Mouse (Mus musculus) heart, postnatal 0 days (tissue): ENCODE data around the gene Atp13a3. TPM values are rescaled to one million over a fixed set of nuclear protein-coding genes. Genes with fewer than 3 reads are reported as not detected.

Experiments used
- ATAC-seq: fragments of 200-750 bp; cut with Nextera tagmentation; 2 replicates; pipeline ENCODE4 v1.8.0; 2017; ENCODE audit warnings: low read depth, moderate number of reproducible peaks, moderate library complexity; ENCODE audit not compliant: insufficient read depth
- DNase-seq: peaks from one replicate; pipeline ENCODE4 v3.0.0-alpha.2; 2016; ENCODE audit warnings: low spot score
- H3K27ac ChIP-seq: fragments of 300-500 bp; sonication (generic); 2 replicates; pipeline ENCODE4 v1.5.1; 2014; ENCODE audit warnings: low read depth, mild to moderate bottlenecking
- H3K27me3 ChIP-seq: fragments of 300-500 bp; sonication (generic); 2 replicates; pipeline ENCODE4 v1.6.1; 2014; ENCODE audit warnings: low read length, mixed read lengths; ENCODE audit not compliant: control insufficient read depth, insufficient read depth
- H3K36me3 ChIP-seq: fragments of 300-500 bp; sonication (generic); replicated peaks from 2 replicates; pipeline ENCODE4 v1.6.1; 2014; ENCODE audit warnings: low read length, mixed read lengths; ENCODE audit not compliant: control insufficient read depth, insufficient read depth
- H3K4me1 ChIP-seq: fragments of 300-500 bp; sonication (generic); 2 replicates; pipeline ENCODE4 v1.6.1; 2014; ENCODE audit warnings: antibody characterized with exemption; ENCODE audit not compliant: control insufficient read depth, insufficient read depth
- H3K4me2 ChIP-seq: fragments of 300-500 bp; sonication (generic); 2 replicates; pipeline ENCODE4 v1.6.1; 2014; ENCODE audit warnings: low read depth, mild to moderate bottlenecking, low read length, moderate library complexity
- H3K4me3 ChIP-seq: fragments of 300-500 bp; sonication (generic); 2 replicates; pipeline ENCODE4 v1.5.1; 2014; ENCODE audit warnings: low read depth, low read length
- H3K9ac ChIP-seq: fragments of 300-500 bp; sonication (generic); replicated peaks from 2 replicates; pipeline ENCODE4 v1.6.1; 2014; ENCODE audit warnings: low read depth, low read length, mixed read lengths
- H3K9me3 ChIP-seq: fragments of 300-500 bp; sonication (generic); replicated peaks from 2 replicates; pipeline ENCODE4 v1.6.1; 2016; ENCODE audit warnings: low read length; ENCODE audit not compliant: control insufficient read depth
- CTCF ChIP-seq: IDR thresholded peaks from 2 replicates; pipeline ENCODE4 v1.5.1; 2016; ENCODE audit warnings: antibody characterized with exemption, control low read depth, low read depth
- EP300 ChIP-seq: IDR thresholded peaks from 2 replicates; pipeline ENCODE4 v1.6.1; 2016; ENCODE audit warnings: antibody characterized with exemption, low read depth
- WGBS: fragments of 180-500 bp; shearing (Covaris S2); extraction: QIAGEN DNeasy Blood & Tissue Kit; methylation state at CpG from one replicate; pipeline ENCODE4 v1.1.7; 2014; 5-methylcytosine and 5-hydroxymethylcytosine counted together
- polyA plus RNA-seq: library from polyadenylated mRNA; unstranded; fragments of >200 nt; fragmentation: Nextera tagmentation; extraction: Ambion mirVana; gene quantifications from 2 replicates; pipeline ENCODE4 v1.2.1, GENCODE M21; 2015
- total RNA-seq: library from RNA; depleted of rRNA; stranded (reverse); fragments of >200 nt; gene quantifications from 2 replicates; pipeline ENCODE4 v1.2.3, GENCODE M21; 2014; ENCODE audit warnings: low replicate concordance

Gene Atp13a3
- total and polyA plus RNA-seq, 2 experiments from 2014 or later = 4.5 to 27.1 TPM

GRCm38 (mm10) chr16:30275558-30276340 is 130.0 kb downstream of the Atp13a3 start:
- 58% methylated on average over 15 of the region's 15 CpGs for WGBS
- no peak for TF ChIP-seq CTCF
- no peak for TF ChIP-seq EP300
- Histone ChIP-seq H3K4me3 (no peak overlapping the region), H3K4me1 (peaks cover 7% of the 10 kb centered on the region; the same call in 1 of the 2 replicates), H3K9me3 (no peaks in the 10 kb centered on the region), H3K36me3 (no peaks in the 10 kb centered on the region), H3K27me3 (0 out of 2 replicates have a peak, but pooled peaks cover 7% of the 10 kb centered on the region), H3K9ac (no peak overlapping the region), H3K4me2 (no peak overlapping the region), H3K27ac (no peak overlapping the region)
- peak; percentile 29 for DNase-seq
- ATAC-seq = no peak

GRCm38 (mm10) chr16:30273065-30273464 is 132.7 kb downstream of the Atp13a3 start:
- Histone ChIP-seq H3K27ac (no peak overlapping the region), H3K4me1 (peaks cover 7% of the 10 kb centered on the region; the same call in 1 of the 2 replicates), H3K27me3 (no peaks in the 10 kb centered on the region), H3K9me3 (no peaks in the 10 kb centered on the region), H3K4me2 (no peak overlapping the region), H3K4me3 (no peak overlapping the region), H3K36me3 (no peaks in the 10 kb centered on the region), H3K9ac (no peak overlapping the region)
- no peak for TF ChIP-seq CTCF
- TF ChIP-seq EP300 = no peak
- ATAC-seq = no peak
- no peak for DNase-seq
- WGBS = 88% methylated on average over 8 of the region's 8 CpGs

GRCm38 (mm10) chr16:30271941-30272595 is 133.7 kb downstream of the Atp13a3 start:
- Histone ChIP-seq H3K9ac (no peak overlapping the region), H3K27me3 (no peaks in the 10 kb centered on the region), H3K4me2 (no peak overlapping the region), H3K36me3 (no peaks in the 10 kb centered on the region), H3K9me3 (no peaks in the 10 kb centered on the region), H3K4me1 (peaks cover 7% of the 10 kb centered on the region; the same call in 1 of the 2 replicates), H3K27ac (no peak overlapping the region), H3K4me3 (no peak overlapping the region)
- ATAC-seq = no peak
- no peak for TF ChIP-seq EP300
- TF ChIP-seq CTCF = no peak
- DNase-seq = no peak
- 66% methylated on average over 6 of the region's 6 CpGs for WGBS

- Histone ChIP-seq H3K9ac (no peak overlapping the region), H3K27ac (peak overlapping the region; percentile 15; the same call in 1 of the 2 replicates), H3K36me3 (no peaks in the 10 kb centered on the region), H3K4me2 (no peak overlapping the region), H3K27me3 (no peaks in the 10 kb centered on the region), H3K9me3 (no peaks in the 10 kb centered on the region), H3K4me1 (peaks cover 7% of the 10 kb centered on the region; the same call in 1 of the 2 replicates), H3K4me3 (no peak overlapping the region)
- TF ChIP-seq EP300 (no peak), CTCF (no peak)
- 55% methylated on average over 8 of the region's 8 CpGs for WGBS
- DNase-seq = no peak
- ATAC-seq = no peak
Measured at GRCm38 (mm10) chr16:30271223-30271761, 134.5 kb downstream of the Atp13a3 start.

- Histone ChIP-seq H3K9me3 (no peaks in the 10 kb centered on the region), H3K36me3 (no peaks in the 10 kb centered on the region), H3K27ac (no peak within 1 kb of the TSS), H3K27me3 (no peaks in the 10 kb centered on the region), H3K4me2 (no peak within 1 kb of the TSS), H3K9ac (no peak within 1 kb of the TSS), H3K4me1 (no peaks in the 10 kb centered on the region), H3K4me3 (no peak within 1 kb of the TSS)
- no peak for DNase-seq
- WGBS = 58% methylated on average over 5 of the region's 5 CpGs
- TF ChIP-seq EP300 (no peak), CTCF (no peak)
- no peak for ATAC-seq
Measured at GRCm38 (mm10) chr16:30267359-30267758, 138.4 kb downstream of the Atp13a3 start, which contains the start of gene Cpn2. Gene Cpn2, minus strand, starts transcription at chr16:30267499.
